Mouse (Mus musculus): ENCODE results near the gene Zfhx3. TPM values are rescaled to one million over a fixed set of nuclear protein-coding genes. Genes with fewer than 3 reads are reported as not detected.

Zfhx3 gene
- polyA plus RNA-seq, 1 experiment: 17.1 TPM

- Histone ChIP-seq H3K4me1 (ENCODE audit: control insufficient read depth, insufficient read depth, low read length) (no peaks in the 10 kb centered on the region), H3K27ac (ENCODE audit: insufficient read depth, low read depth, low read length) (no peak overlapping the region), H3K4me3 (ENCODE audit: insufficient read depth, low read length) (no peak overlapping the region)
- TF ChIP-seq CTCF (IDR thresholded peaks at IDR 0.05; ENCODE audit: low read depth, low read length) (no peak), POLR2A (IDR thresholded peaks at IDR 0.05; ENCODE audit: borderline replicate concordance, low read depth, low read length) (no peak)
Observed at GRCm38 (mm10) chr8:107946888-107947287, 4.4 kb downstream of the Zfhx3 start.

DNA sequence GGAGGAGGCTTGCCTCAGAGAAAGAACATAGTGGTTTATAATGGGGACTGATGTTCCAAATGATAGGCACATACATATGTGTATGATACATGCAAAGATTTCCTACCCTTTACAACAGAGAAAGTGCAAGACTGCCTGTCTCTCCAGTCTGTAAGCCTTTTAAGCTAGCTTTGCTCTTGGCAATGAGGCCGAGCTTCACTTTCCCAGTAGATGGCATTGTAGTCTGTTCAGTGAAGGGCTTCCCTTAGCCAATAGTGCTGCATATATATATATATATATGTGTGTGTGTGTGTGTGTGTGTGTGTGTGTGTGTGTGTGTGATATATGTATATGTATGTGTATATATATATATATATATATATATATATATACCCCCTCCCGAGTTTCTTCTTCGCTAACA lies 13.4 kb downstream of the Zfhx3 start:
- H3K4me1 ChIP-seq (ENCODE audit: control insufficient read depth, insufficient read depth, low read length): no peaks in the 10 kb centered on the region
- H3K4me3 ChIP-seq (ENCODE audit: insufficient read depth, low read length): no peak overlapping the region
- H3K27ac ChIP-seq (ENCODE audit: insufficient read depth, low read depth, low read length): no peak overlapping the region
- TF ChIP-seq CTCF (IDR thresholded peaks at IDR 0.05; ENCODE audit: low read depth, low read length) (no peak), POLR2A (IDR thresholded peaks at IDR 0.05; ENCODE audit: borderline replicate concordance, low read depth, low read length) (no peak)

GRCm38 (mm10) chr8:107957566-107957965 lies 15.1 kb downstream of the Zfhx3 start:
- TF ChIP-seq CTCF (IDR thresholded peaks at IDR 0.05; ENCODE audit: low read depth, low read length) (no peak), POLR2A (IDR thresholded peaks at IDR 0.05; ENCODE audit: borderline replicate concordance, low read depth, low read length) (no peak)
- Histone ChIP-seq H3K27ac (ENCODE audit: insufficient read depth, low read depth, low read length) (no peak overlapping the region), H3K4me3 (ENCODE audit: insufficient read depth, low read length) (no peak overlapping the region), H3K4me1 (ENCODE audit: control insufficient read depth, insufficient read depth, low read length) (no peaks in the 10 kb centered on the region)

GRCm38 (mm10) chr8:107960466-107960865 lies 18.0 kb downstream of the Zfhx3 start:
- no peak overlapping the region for H3K27ac ChIP-seq (ENCODE audit: insufficient read depth, low read depth, low read length)
- no peaks in the 10 kb centered on the region for H3K4me1 ChIP-seq (ENCODE audit: control insufficient read depth, insufficient read depth, low read length)
- TF ChIP-seq CTCF (IDR thresholded peaks at IDR 0.05; ENCODE audit: low read depth, low read length) (no peak), POLR2A (IDR thresholded peaks at IDR 0.05; ENCODE audit: borderline replicate concordance, low read depth, low read length) (no peak)
- H3K4me3 ChIP-seq (ENCODE audit: insufficient read depth, low read length): no peak overlapping the region

DNA sequence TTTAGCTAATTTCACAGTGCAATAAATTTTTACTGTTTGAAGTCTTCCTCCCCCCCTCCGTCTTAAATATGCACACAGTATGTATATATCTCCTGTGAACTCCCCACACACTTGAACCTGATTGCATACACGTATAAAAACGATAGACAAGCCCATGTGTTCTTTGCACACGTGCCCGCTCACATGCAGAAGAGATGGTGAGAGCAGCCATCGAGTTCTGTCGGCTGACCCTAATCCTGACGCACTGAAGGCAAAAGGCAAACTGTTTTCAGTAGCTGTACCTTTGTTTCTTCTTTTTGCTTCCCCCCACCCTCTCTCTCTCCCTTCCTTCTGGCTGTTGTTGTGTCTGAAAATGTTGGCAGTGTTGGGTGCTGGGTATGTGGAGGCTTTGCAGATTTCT lies 18.4 kb downstream of the Zfhx3 start:
- no peak for TF ChIP-seq POLR2A (IDR thresholded peaks at IDR 0.05; ENCODE audit: borderline replicate concordance, low read depth, low read length)
- no peak for TF ChIP-seq CTCF (IDR thresholded peaks at IDR 0.05; ENCODE audit: low read depth, low read length)

DNA sequence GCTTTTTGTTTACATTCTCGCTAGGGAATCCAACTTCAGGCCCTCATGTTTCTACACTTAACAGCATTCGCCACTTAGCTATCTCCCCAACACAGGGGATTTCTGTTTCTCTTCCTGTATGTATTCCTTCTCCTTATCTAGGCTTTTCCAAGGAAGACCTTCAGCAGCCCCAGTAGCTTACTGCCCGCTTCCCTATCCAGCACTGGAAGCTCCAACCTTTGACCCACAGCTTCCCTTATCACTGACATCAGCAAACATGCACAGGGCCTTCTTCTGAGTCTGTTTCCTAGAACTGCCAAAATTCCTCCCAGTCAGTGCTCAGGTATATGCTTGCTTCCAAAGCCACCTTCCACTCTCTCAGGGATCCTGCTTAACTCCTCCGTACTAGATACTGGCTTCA lies 29.8 kb downstream of the Zfhx3 start:
- Histone ChIP-seq H3K4me1 (ENCODE audit: control insufficient read depth, insufficient read depth, low read length) (no peaks in the 10 kb centered on the region), H3K27ac (ENCODE audit: insufficient read depth, low read depth, low read length) (no peak overlapping the region), H3K4me3 (ENCODE audit: insufficient read depth, low read length) (no peak overlapping the region)
- TF ChIP-seq POLR2A (IDR thresholded peaks at IDR 0.05; ENCODE audit: borderline replicate concordance, low read depth, low read length): no peak
- TF ChIP-seq CTCF (IDR thresholded peaks at IDR 0.05; ENCODE audit: low read depth, low read length): no peak

More for the DNA sequence above, 18.4 kb downstream of the Zfhx3 start:
- no peak overlapping the region for H3K4me3 ChIP-seq (ENCODE audit: insufficient read depth, low read length)
- no peaks in the 10 kb centered on the region for H3K4me1 ChIP-seq (ENCODE audit: control insufficient read depth, insufficient read depth, low read length)
- H3K27ac ChIP-seq (ENCODE audit: insufficient read depth, low read depth, low read length): no peak overlapping the region

DNA sequence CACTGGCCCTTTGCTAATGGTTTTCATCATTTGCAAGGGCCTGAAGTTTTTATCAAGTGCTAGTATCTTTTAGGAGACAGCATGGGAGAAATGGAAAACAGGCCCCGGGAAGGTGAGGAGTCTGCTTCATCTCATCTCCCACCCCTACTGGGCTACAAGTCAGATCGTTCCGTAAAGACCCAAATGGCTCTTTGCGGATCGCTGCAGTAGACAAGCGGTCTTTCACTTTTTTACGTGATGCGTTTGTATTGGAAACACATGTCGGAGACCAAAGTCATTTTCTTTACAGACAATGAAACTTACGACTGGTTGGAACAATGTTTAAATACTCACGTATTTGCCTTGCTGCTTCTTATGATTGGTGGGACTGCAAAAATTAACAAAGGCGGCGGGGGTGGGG lies 32.0 kb downstream of the Zfhx3 start:
- Histone ChIP-seq H3K27ac (ENCODE audit: insufficient read depth, low read depth, low read length) (no peak overlapping the region), H3K4me3 (ENCODE audit: insufficient read depth, low read length) (no peak overlapping the region), H3K4me1 (ENCODE audit: control insufficient read depth, insufficient read depth, low read length) (no peaks in the 10 kb centered on the region)
- TF ChIP-seq CTCF (IDR thresholded peaks at IDR 0.05; ENCODE audit: low read depth, low read length) (no peak), POLR2A (IDR thresholded peaks at IDR 0.05; ENCODE audit: borderline replicate concordance, low read depth, low read length) (no peak)

DNA sequence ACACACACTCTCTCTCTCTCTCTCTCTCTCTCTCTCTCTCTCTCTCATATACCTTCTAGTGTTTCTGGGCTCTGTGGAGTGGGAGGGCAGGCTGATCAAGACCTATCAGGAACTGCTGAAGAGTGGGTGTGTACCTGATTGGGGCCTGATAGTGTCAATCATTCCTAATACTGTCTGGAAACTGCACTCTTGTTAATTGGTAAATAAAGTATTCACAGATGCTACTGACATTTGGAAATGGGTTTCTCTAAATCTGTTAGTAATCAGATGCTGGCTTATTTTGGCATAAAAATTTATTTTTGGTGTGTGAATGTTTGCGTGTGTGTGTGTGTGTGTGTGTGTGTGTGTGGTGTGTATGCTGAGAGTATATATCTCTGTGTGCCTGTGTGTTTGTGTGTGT lies 35.8 kb downstream of the Zfhx3 start:
- H3K27ac ChIP-seq (ENCODE audit: insufficient read depth, low read depth, low read length): no peak overlapping the region
- TF ChIP-seq CTCF (IDR thresholded peaks at IDR 0.05; ENCODE audit: low read depth, low read length) (no peak), POLR2A (IDR thresholded peaks at IDR 0.05; ENCODE audit: borderline replicate concordance, low read depth, low read length) (no peak)
- no peaks in the 10 kb centered on the region for H3K4me1 ChIP-seq (ENCODE audit: control insufficient read depth, insufficient read depth, low read length)
- H3K4me3 ChIP-seq (ENCODE audit: insufficient read depth, low read length): no peak overlapping the region

DNA sequence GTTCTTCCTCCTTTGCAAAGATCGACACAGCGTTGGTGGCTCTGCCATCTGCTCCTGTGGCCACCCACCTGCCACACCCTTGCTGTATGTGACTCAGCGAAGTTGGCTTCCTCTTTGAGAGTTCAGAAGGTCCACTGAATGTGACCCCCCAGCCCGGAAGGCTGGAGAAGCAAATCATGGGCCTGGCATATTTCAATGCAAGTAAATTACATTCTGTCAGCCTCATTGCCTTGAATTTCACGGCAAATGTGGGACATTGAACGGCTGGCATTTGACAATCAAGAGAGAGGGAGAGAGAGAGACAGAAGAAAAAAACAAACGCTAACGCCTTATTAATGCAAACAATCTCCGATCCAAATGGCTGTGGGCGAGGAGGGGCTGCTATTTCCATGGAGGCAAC lies 38.2 kb downstream of the Zfhx3 start:
- Histone ChIP-seq H3K27ac (ENCODE audit: insufficient read depth, low read depth, low read length) (no peak overlapping the region), H3K4me1 (ENCODE audit: control insufficient read depth, insufficient read depth, low read length) (no peaks in the 10 kb centered on the region), H3K4me3 (ENCODE audit: insufficient read depth, low read length) (no peak overlapping the region)
- TF ChIP-seq CTCF (IDR thresholded peaks at IDR 0.05; ENCODE audit: low read depth, low read length) (no peak), POLR2A (IDR thresholded peaks at IDR 0.05; ENCODE audit: borderline replicate concordance, low read depth, low read length) (no peak)

- Histone ChIP-seq H3K4me3 (ENCODE audit: insufficient read depth, low read length) (no peak overlapping the region), H3K27ac (ENCODE audit: insufficient read depth, low read depth, low read length) (no peak overlapping the region), H3K4me1 (ENCODE audit: control insufficient read depth, insufficient read depth, low read length) (no peaks in the 10 kb centered on the region)
- TF ChIP-seq CTCF (IDR thresholded peaks at IDR 0.05; ENCODE audit: low read depth, low read length) (no peak), POLR2A (IDR thresholded peaks at IDR 0.05; ENCODE audit: borderline replicate concordance, low read depth, low read length) (no peak)
Observed at GRCm38 (mm10) chr8:107986629-107987028, 44.2 kb downstream of the Zfhx3 start.

GRCm38 (mm10) chr8:107998874-107999273 lies 56.4 kb downstream of the Zfhx3 start:
- Histone ChIP-seq H3K27ac (ENCODE audit: insufficient read depth, low read depth, low read length) (no peak overlapping the region), H3K4me3 (ENCODE audit: insufficient read depth, low read length) (no peak overlapping the region), H3K4me1 (ENCODE audit: control insufficient read depth, insufficient read depth, low read length) (no peaks in the 10 kb centered on the region)
- TF ChIP-seq CTCF (IDR thresholded peaks at IDR 0.05; ENCODE audit: low read depth, low read length) (no peak), POLR2A (IDR thresholded peaks at IDR 0.05; ENCODE audit: borderline replicate concordance, low read depth, low read length) (no peak)
